Mouse (Mus musculus): ENCODE results near the gene Aagab. TPM values are rescaled to one million over a fixed set of nuclear protein-coding genes. Genes with fewer than 3 reads are reported as not detected.

Aagab gene
- polyA plus RNA-seq, 1 experiment, result 16.2 TPM

- Histone ChIP-seq H3K4me1 (ENCODE audit: control insufficient read depth, insufficient read depth, low read length) (peaks cover 14% of the 10 kb centered on the region), H3K27ac (ENCODE audit: insufficient read depth, low read length) (no peak overlapping the region), H3K4me3 (ENCODE audit: insufficient read depth, low read length) (no peak overlapping the region)
- TF ChIP-seq CTCF (IDR thresholded peaks at IDR 0.05; ENCODE audit: borderline replicate concordance, insufficient read depth, low read length), result no peak
- TF ChIP-seq POLR2A (IDR thresholded peaks at IDR 0.05; ENCODE audit: low read depth, low read length), result no peak
Observed at GRCm38 (mm10) chr9:63613569-63613968, 11.1 kb downstream of the Aagab start.

GRCm38 (mm10) chr9:63614018-63614985 lies 11.8 kb downstream of the Aagab start:
- TF ChIP-seq POLR2A (IDR thresholded peaks at IDR 0.05; ENCODE audit: low read depth, low read length) (no peak), CTCF (IDR thresholded peaks at IDR 0.05; ENCODE audit: borderline replicate concordance, insufficient read depth, low read length) (no peak)
- Histone ChIP-seq H3K27ac (ENCODE audit: insufficient read depth, low read length) (no peak overlapping the region), H3K4me1 (ENCODE audit: control insufficient read depth, insufficient read depth, low read length) (peaks cover 14% of the 10 kb centered on the region), H3K4me3 (ENCODE audit: insufficient read depth, low read length) (no peak overlapping the region)

- TF ChIP-seq POLR2A (IDR thresholded peaks at IDR 0.05; ENCODE audit: low read depth, low read length) (no peak), CTCF (IDR thresholded peaks at IDR 0.05; ENCODE audit: borderline replicate concordance, insufficient read depth, low read length) (no peak)
- peaks cover 5% of the 10 kb centered on the region; the same call in 1 of the 2 replicates for H3K4me1 ChIP-seq (ENCODE audit: control insufficient read depth, insufficient read depth, low read length)
- H3K4me3 ChIP-seq (ENCODE audit: insufficient read depth, low read length), result no peak overlapping the region
- no peak overlapping the region for H3K27ac ChIP-seq (ENCODE audit: insufficient read depth, low read length)
Observed at GRCm38 (mm10) chr9:63617967-63618366, 15.5 kb downstream of the Aagab start.

GRCm38 (mm10) chr9:63623895-63624569 lies 21.6 kb downstream of the Aagab start:
- Histone ChIP-seq H3K4me1 (ENCODE audit: control insufficient read depth, insufficient read depth, low read length) (no peaks in the 10 kb centered on the region), H3K4me3 (ENCODE audit: insufficient read depth, low read length) (no peak overlapping the region), H3K27ac (ENCODE audit: insufficient read depth, low read length) (no peak overlapping the region)
- TF ChIP-seq CTCF (IDR thresholded peaks at IDR 0.05; ENCODE audit: borderline replicate concordance, insufficient read depth, low read length) (no peak), POLR2A (IDR thresholded peaks at IDR 0.05; ENCODE audit: low read depth, low read length) (no peak)

- no peak for TF ChIP-seq POLR2A (IDR thresholded peaks at IDR 0.05; ENCODE audit: low read depth, low read length)
- TF ChIP-seq CTCF (IDR thresholded peaks at IDR 0.05; ENCODE audit: borderline replicate concordance, insufficient read depth, low read length), result no peak
- Histone ChIP-seq H3K4me3 (ENCODE audit: insufficient read depth, low read length) (no peak overlapping the region), H3K27ac (ENCODE audit: insufficient read depth, low read length) (no peak overlapping the region), H3K4me1 (ENCODE audit: control insufficient read depth, insufficient read depth, low read length) (no peaks in the 10 kb centered on the region)
Observed at GRCm38 (mm10) chr9:63625090-63625756, 22.8 kb downstream of the Aagab start.

- Histone ChIP-seq H3K4me3 (ENCODE audit: insufficient read depth, low read length) (no peak overlapping the region), H3K4me1 (ENCODE audit: control insufficient read depth, insufficient read depth, low read length) (no peaks in the 10 kb centered on the region), H3K27ac (ENCODE audit: insufficient read depth, low read length) (no peak overlapping the region)
- no peak for TF ChIP-seq POLR2A (IDR thresholded peaks at IDR 0.05; ENCODE audit: low read depth, low read length)
- TF ChIP-seq CTCF (IDR thresholded peaks at IDR 0.05; ENCODE audit: borderline replicate concordance, insufficient read depth, low read length), result no peak
Observed at GRCm38 (mm10) chr9:63632045-63632444, 29.6 kb downstream of the Aagab start.

GRCm38 (mm10) chr9:63632924-63633323 lies 30.5 kb downstream of the Aagab start:
- Histone ChIP-seq H3K4me1 (ENCODE audit: control insufficient read depth, insufficient read depth, low read length) (no peaks in the 10 kb centered on the region), H3K4me3 (ENCODE audit: insufficient read depth, low read length) (no peak overlapping the region), H3K27ac (ENCODE audit: insufficient read depth, low read length) (no peak overlapping the region)
- TF ChIP-seq POLR2A (IDR thresholded peaks at IDR 0.05; ENCODE audit: low read depth, low read length) (no peak), CTCF (IDR thresholded peaks at IDR 0.05; ENCODE audit: borderline replicate concordance, insufficient read depth, low read length) (no peak)

GRCm38 (mm10) chr9:63633334-63633733 lies 30.9 kb downstream of the Aagab start:
- Histone ChIP-seq H3K4me1 (ENCODE audit: control insufficient read depth, insufficient read depth, low read length) (no peaks in the 10 kb centered on the region), H3K27ac (ENCODE audit: insufficient read depth, low read length) (no peak overlapping the region), H3K4me3 (ENCODE audit: insufficient read depth, low read length) (no peak overlapping the region)
- TF ChIP-seq POLR2A (IDR thresholded peaks at IDR 0.05; ENCODE audit: low read depth, low read length) (no peak), CTCF (IDR thresholded peaks at IDR 0.05; ENCODE audit: borderline replicate concordance, insufficient read depth, low read length) (no peak)

GRCm38 (mm10) chr9:63636113-63636512 lies 33.7 kb downstream of the Aagab start:
- no peak overlapping the region for H3K4me3 ChIP-seq (ENCODE audit: insufficient read depth, low read length)
- no peak for TF ChIP-seq POLR2A (IDR thresholded peaks at IDR 0.05; ENCODE audit: low read depth, low read length)
- no peak for TF ChIP-seq CTCF (IDR thresholded peaks at IDR 0.05; ENCODE audit: borderline replicate concordance, insufficient read depth, low read length)
- no peak overlapping the region for H3K27ac ChIP-seq (ENCODE audit: insufficient read depth, low read length)
- no peaks in the 10 kb centered on the region for H3K4me1 ChIP-seq (ENCODE audit: control insufficient read depth, insufficient read depth, low read length)
